Mouse (Mus musculus) forebrain, embryonic 14.5 days (tissue): Measurements from ENCODE around the gene Clec11a. TPM values are rescaled to one million over a fixed set of nuclear protein-coding genes. Genes with fewer than 3 reads are reported as not detected.
"Not testable (repeated sequence)": the region's sequence is repeated elsewhere in the genome, so short reads cannot be mapped to it uniquely, and the experiment has no call there.

Source experiments
- ATAC-seq: fragments of 200-750 bp; cut with Nextera tagmentation; 2 replicates; pipeline ENCODE4 v1.8.0; 2017; ENCODE audit warnings: mild to moderate bottlenecking, moderate library complexity
- DNase-seq: peaks from one replicate; pipeline ENCODE4 v3.0.0-alpha.2; 2015; ENCODE audit warnings: low spot score
- H3K27ac ChIP-seq: fragments of 300-500 bp; sonication (generic); 2 replicates; pipeline ENCODE4 v1.5.1; 2014; ENCODE audit warnings: low read depth, mild to moderate bottlenecking, control low read depth, low read length, moderate library complexity
- H3K27me3 ChIP-seq: fragments of 300-500 bp; sonication (generic); replicated peaks from 2 replicates; pipeline ENCODE4 v1.6.1; 2014; ENCODE audit warnings: low read length, control low read depth, mixed read lengths; ENCODE audit not compliant: control insufficient read depth, insufficient read depth
- H3K36me3 ChIP-seq: fragments of 300-500 bp; sonication (generic); 2 replicates; pipeline ENCODE4 v1.6.1; 2014; ENCODE audit warnings: low read length, control low read depth; ENCODE audit not compliant: control insufficient read depth, insufficient read depth
- H3K4me1 ChIP-seq: fragments of 300-500 bp; sonication (generic); 2 replicates; pipeline ENCODE4 v1.6.1; 2014; ENCODE audit warnings: antibody characterized with exemption, low read length, control low read depth; ENCODE audit not compliant: control insufficient read depth, insufficient read depth
- H3K4me2 ChIP-seq: fragments of 300-500 bp; sonication (generic); 2 replicates; pipeline ENCODE4 v1.6.1; 2014; ENCODE audit warnings: mild to moderate bottlenecking, control low read depth, low read length
- H3K4me3 ChIP-seq: fragments of 300-500 bp; sonication (generic); 2 replicates; pipeline ENCODE4 v1.5.1; 2014; ENCODE audit warnings: low read depth, low read length, control low read depth
- H3K9ac ChIP-seq: fragments of 300-500 bp; sonication (generic); 2 replicates; pipeline ENCODE4 v1.6.1; 2014; ENCODE audit warnings: mild to moderate bottlenecking, low read length, control low read depth, moderate library complexity
- H3K9me3 ChIP-seq: fragments of 300-500 bp; sonication (generic); replicated peaks from 2 replicates; pipeline ENCODE4 v1.6.1; 2016; ENCODE audit warnings: low read length, control low read depth, mixed read lengths; ENCODE audit not compliant: control insufficient read depth
- WGBS: fragments of 180-500 bp; shearing (Covaris S2); extraction: QIAGEN DNeasy Blood & Tissue Kit; methylation state at CpG from one replicate; pipeline ENCODE4 v1.1.7; 2014; 5-methylcytosine and 5-hydroxymethylcytosine counted together
- polyA plus RNA-seq: library from polyadenylated mRNA; unstranded; fragments of >200 nt; fragmentation: Nextera tagmentation; extraction: Ambion mirVana; gene quantifications from 2 replicates; pipeline ENCODE4 v1.2.1, GENCODE M21; 2014

Clec11a gene
- polyA plus RNA-seq, 1 experiment from 2014 or later, result 4.5 TPM

DNA sequence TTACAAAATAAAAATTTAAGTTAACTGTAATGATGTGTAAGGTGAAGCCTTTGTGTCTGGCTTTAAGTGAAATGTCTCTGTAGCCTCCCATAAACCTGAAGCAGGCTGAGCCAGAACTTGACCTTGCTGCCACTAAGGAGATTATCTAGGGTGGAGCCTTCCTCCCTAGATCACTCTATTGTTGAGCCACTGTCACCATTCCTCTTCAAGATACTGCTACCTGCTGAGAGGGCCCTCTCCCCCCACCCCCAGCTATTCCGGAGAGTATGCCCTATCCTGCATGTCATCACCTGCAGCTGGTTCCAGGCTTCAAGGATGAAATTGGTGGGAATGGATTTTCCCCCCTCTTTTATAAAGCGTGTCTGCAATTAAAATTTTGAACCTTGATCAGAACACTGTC, 9.2 kb downstream of the Clec11a start:
- not testable (repeated sequence) for H3K4me1 ChIP-seq, H3K4me2 ChIP-seq, DNase-seq, ATAC-seq, H3K9me3 ChIP-seq, H3K9ac ChIP-seq, H3K27me3 ChIP-seq, H3K36me3 ChIP-seq, H3K4me3 ChIP-seq, H3K27ac ChIP-seq
- 84% methylated on average over 2 of the region's 2 CpGs for WGBS

GRCm38 (mm10) chr7:44291418-44291817, 15.3 kb downstream of the Clec11a start:
- DNase-seq, result no peak
- Histone ChIP-seq H3K4me1 (no peaks in the 10 kb centered on the region), H3K9ac (no peak overlapping the region), H3K27ac (no peak overlapping the region), H3K4me2 (no peak overlapping the region), H3K27me3 (no peaks in the 10 kb centered on the region), H3K36me3 (no peaks in the 10 kb centered on the region), H3K9me3 (no peaks in the 10 kb centered on the region), H3K4me3 (no peak overlapping the region)
- ATAC-seq, result no peak
- WGBS, result 40% methylated on average over 4 of the region's 4 CpGs

GRCm38 (mm10) chr7:44290986-44291385, 15.7 kb downstream of the Clec11a start:
- H3K4me1 ChIP-seq, result no peaks in the 10 kb centered on the region
- 78% methylated on average over 4 of the region's 4 CpGs for WGBS
- DNase-seq, result no peak
- H3K9me3 ChIP-seq, result no peaks in the 10 kb centered on the region
- ATAC-seq, result no peak
- no peak overlapping the region for H3K27ac ChIP-seq
- H3K36me3 ChIP-seq, result no peaks in the 10 kb centered on the region
- H3K9ac ChIP-seq, result no peak overlapping the region
- no peak overlapping the region for H3K4me2 ChIP-seq
- no peaks in the 10 kb centered on the region for H3K27me3 ChIP-seq
- no peak overlapping the region for H3K4me3 ChIP-seq

DNA sequence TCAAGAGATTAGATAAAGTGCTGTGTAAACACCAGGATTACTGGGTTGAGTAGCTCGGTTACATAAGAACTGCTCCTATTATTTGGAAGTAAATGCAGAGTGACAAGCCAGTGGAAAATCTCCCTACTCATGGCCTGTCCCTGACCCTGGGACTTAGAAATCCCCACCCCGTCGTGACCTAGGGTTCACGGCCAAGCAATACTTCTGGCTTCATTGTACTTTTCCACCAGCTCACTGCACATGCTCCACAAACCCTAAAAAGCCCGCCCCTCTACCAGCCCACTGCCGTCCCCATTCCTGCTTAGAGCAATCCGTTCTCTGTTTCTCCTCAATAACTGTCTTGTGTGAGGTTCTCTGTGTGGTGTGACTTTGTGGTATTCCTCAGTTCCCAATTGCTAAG, 18.9 kb downstream of the Clec11a start:
- H3K9me3 ChIP-seq, result no peaks in the 10 kb centered on the region
- no peak for ATAC-seq
- WGBS, result 80% methylated on average over 7 of the region's 7 CpGs
- no peak overlapping the region for H3K9ac ChIP-seq
- H3K4me2 ChIP-seq, result no peak overlapping the region
- H3K4me1 ChIP-seq, result no peaks in the 10 kb centered on the region
- H3K27me3 ChIP-seq, result no peaks in the 10 kb centered on the region
- no peak for DNase-seq
- H3K4me3 ChIP-seq, result no peak overlapping the region
- H3K36me3 ChIP-seq, result no peaks in the 10 kb centered on the region
- H3K27ac ChIP-seq, result no peak overlapping the region

DNA sequence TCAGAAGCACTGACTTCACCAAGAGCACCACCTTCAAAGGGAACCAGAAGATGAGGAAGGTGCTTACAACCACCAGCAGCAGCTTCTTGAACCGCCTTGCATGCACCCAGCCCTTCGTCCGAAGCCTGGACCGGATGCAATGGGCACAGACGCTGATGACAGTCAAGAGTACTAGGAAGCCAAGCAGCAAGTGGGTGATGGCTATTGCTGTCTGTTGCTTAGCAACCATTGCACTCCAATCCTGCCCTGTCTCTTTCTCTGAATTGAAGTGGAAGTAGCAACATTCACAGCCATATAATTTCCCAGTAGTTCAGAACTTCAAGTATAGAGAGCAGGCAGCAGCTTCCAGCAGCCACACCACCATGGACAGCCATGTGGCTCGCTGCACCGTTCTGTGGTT, 25.1 kb downstream of the Clec11a start:
- ATAC-seq (no peak), DNase-seq (peak; percentile 40)
- no peaks in the 10 kb centered on the region for H3K4me1 ChIP-seq
- H3K4me3 ChIP-seq, result no peak overlapping the region
- no peak overlapping the region for H3K4me2 ChIP-seq
- H3K27me3 ChIP-seq, result no peaks in the 10 kb centered on the region
- no peak overlapping the region for H3K27ac ChIP-seq
- WGBS, result 84% methylated on average over 7 of the region's 7 CpGs
- H3K9ac ChIP-seq, result no peak overlapping the region
- H3K36me3 ChIP-seq, result no peaks in the 10 kb centered on the region
- no peaks in the 10 kb centered on the region for H3K9me3 ChIP-seq

- H3K9ac ChIP-seq, result no peak overlapping the region
- H3K4me2 ChIP-seq, result no peak overlapping the region
- ATAC-seq (no peak), DNase-seq (peak; percentile 26)
- no peak overlapping the region for H3K4me3 ChIP-seq
- H3K9me3 ChIP-seq, result no peaks in the 10 kb centered on the region
- H3K27me3 ChIP-seq, result no peaks in the 10 kb centered on the region
- no peak overlapping the region for H3K27ac ChIP-seq
- H3K36me3 ChIP-seq, result no peaks in the 10 kb centered on the region
- WGBS, result 69% methylated on average over 1 of the region's 1 CpGs
- no peaks in the 10 kb centered on the region for H3K4me1 ChIP-seq
Measured at GRCm38 (mm10) chr7:44280959-44281358, 25.7 kb downstream of the Clec11a start.

DNA sequence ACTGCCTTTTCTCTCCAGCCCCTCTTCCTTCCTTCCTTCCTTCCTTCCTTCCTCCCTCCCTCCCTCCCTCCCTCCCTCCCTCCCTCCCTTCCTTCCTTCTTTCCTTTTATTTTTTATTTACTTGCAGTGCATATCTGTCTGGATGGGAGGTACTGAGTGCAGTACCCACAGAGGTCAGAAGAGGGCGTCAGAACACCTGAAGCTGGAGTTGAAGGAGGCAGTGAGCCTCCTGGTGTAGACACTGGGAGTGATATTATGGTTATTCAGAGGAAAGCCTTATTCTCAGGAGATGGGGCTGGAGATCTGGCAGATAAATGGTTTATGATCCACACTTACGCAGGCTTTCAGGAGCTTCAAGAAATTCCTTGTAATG, 29.5 kb downstream of the Clec11a start:
- H3K4me1 ChIP-seq, result no peaks in the 10 kb centered on the region
- DNase-seq (peak; percentile 46), ATAC-seq (no peak)
- no peaks in the 10 kb centered on the region for H3K27me3 ChIP-seq
- H3K9ac ChIP-seq, result no peak overlapping the region
- H3K4me3 ChIP-seq, result no peak overlapping the region
- H3K4me2 ChIP-seq, result no peak overlapping the region
- no peaks in the 10 kb centered on the region for H3K9me3 ChIP-seq
- 48% methylated on average over 2 of the region's 2 CpGs for WGBS
- no peak overlapping the region for H3K27ac ChIP-seq
- no peaks in the 10 kb centered on the region for H3K36me3 ChIP-seq

DNA sequence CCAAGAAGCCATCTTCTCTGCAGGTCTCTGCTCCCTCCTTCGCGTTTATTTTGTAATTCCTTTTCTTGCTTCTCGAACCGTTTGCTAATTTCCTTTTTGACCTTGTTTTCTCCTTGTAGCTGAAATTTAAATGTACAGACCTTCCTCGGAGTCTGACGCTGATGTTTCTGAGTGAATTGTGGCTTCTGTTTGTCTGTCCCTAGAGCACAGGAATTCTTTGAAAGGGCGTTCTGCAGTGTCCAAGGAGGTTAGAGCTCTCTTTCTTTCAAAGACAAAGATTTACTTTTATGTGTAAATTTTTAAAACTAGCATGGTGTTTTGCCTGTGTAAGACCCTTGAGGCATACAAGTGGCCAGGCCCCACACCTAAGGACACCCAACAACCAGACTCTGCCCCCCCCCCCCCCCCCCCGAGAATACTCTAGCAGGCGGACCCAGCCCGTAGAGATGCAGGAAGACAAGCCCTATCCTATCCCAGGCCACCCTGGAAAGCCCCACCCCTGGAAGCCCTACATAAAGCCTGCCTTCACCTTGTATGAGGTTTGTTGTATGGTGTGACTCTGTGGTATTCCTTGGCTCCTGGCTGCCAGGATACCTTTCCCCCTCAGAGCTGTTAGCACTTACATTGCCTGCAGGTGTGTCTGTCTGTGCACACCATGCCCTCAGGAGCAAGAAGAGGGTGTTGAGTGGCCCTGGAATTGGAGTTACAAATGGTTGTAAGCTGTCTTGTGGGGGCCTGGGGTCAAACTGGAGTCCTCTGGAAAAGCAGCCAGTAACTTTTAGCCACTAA, 30.0 kb downstream of the Clec11a start:
- no peaks in the 10 kb centered on the region for H3K27me3 ChIP-seq
- no peak overlapping the region for H3K9ac ChIP-seq
- H3K36me3 ChIP-seq, result no peaks in the 10 kb centered on the region
- no peaks in the 10 kb centered on the region for H3K4me1 ChIP-seq
- no peak overlapping the region for H3K4me3 ChIP-seq
- DNase-seq (no peak), ATAC-seq (no peak)
- WGBS, result 72% methylated on average over 9 of the region's 10 CpGs
- H3K9me3 ChIP-seq, result no peaks in the 10 kb centered on the region
- no peak overlapping the region for H3K27ac ChIP-seq
- H3K4me2 ChIP-seq, result no peak overlapping the region

- no peak overlapping the region for H3K4me3 ChIP-seq
- DNase-seq (no peak), ATAC-seq (no peak)
- no peaks in the 10 kb centered on the region for H3K36me3 ChIP-seq
- H3K4me2 ChIP-seq, result no peak overlapping the region
- H3K9me3 ChIP-seq, result no peaks in the 10 kb centered on the region
- no peak overlapping the region for H3K9ac ChIP-seq
- H3K27me3 ChIP-seq, result no peaks in the 10 kb centered on the region
- WGBS, result 81% methylated on average over 3 of the region's 3 CpGs
- no peaks in the 10 kb centered on the region for H3K4me1 ChIP-seq
- no peak overlapping the region for H3K27ac ChIP-seq
Measured at GRCm38 (mm10) chr7:44275546-44275945, 31.2 kb downstream of the Clec11a start.
